Mouse (Mus musculus) testis, adult 2 months (tissue): ENCODE data around the gene Frmpd3.

Source experiments
- CTCF ChIP-seq: fragments of 200-500 bp; IDR thresholded peaks from 2 replicates; pipeline ENCODE4 v1.5.1; 2012; ENCODE audit warnings: low read depth, mild to moderate bottlenecking, inconsistent platforms, low read length, moderate library complexity; ENCODE audit not compliant: control insufficient read depth, insufficient read depth, insufficient replicate concordance
- POLR2A ChIP-seq: fragments of 200-500 bp; IDR thresholded peaks from 2 replicates; pipeline ENCODE4 v1.6.1; 2012; ENCODE audit warnings: low read depth, mild to moderate bottlenecking, inconsistent platforms, low read length, moderate library complexity; ENCODE audit not compliant: control insufficient read depth

DNA sequence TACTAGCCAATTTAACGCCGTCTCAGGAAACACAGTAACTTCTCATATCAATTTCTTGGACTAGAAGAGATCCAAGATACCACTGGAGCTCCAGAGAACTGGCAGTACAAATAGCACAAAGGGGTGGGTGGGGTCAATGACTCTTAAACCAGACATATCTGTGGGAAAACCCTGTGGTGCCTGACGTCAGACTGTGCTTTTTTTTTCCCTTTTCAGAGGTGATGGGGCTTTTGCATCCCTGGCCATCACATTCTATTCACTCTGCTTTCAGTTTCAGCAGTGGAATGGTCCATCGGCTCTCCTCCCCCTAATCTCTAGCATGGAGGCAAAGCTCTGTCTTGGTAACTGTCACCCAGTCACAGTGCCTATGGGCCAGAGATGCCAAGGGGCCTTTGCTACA is 85.1 kb downstream of the Frmpd3 start:
- TF ChIP-seq CTCF (no peak), POLR2A (no peak)
